Mouse (Mus musculus): ENCODE results near the gene Ppp4r2. TPM values are rescaled to one million over a fixed set of nuclear protein-coding genes. Genes with fewer than 3 reads are reported as not detected.

Ppp4r2 gene
- total RNA-seq (2015; ENCODE audit: low replicate concordance) (32.8 and 37.3 TPM in 2 replicates), total RNA-seq (2017; ENCODE audit: low replicate concordance) (56.7 and 102 TPM in 2 replicates)

DNA sequence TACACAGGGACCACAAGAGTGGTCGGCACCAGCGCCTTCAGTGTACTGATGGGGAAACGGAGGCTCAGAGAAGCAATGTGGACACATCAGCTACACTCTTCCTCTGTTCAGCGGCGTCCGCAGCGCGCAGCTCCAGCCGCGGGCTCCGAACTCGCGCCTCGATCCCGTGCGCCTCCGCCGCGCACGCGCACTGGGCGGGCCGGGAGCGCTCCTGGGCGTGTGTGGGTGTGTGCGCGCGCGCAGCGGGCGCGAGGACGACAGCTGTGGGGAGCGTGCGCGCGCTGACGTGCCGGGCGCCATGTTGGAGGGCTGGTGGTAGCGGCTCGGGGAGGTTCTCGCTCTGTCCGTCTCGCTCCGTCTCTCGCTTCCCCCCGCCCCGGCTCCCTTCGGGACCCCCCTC, at the start of gene Ppp4r2:
Ppp4r2 (plus strand) TSS at position 268 of the 400 bp plus-strand sequence.
- peak; percentile 92 for ATAC-seq (replicated peaks; ENCODE audit: low FRiP score, poor library complexity, severe bottlenecking)

DNA sequence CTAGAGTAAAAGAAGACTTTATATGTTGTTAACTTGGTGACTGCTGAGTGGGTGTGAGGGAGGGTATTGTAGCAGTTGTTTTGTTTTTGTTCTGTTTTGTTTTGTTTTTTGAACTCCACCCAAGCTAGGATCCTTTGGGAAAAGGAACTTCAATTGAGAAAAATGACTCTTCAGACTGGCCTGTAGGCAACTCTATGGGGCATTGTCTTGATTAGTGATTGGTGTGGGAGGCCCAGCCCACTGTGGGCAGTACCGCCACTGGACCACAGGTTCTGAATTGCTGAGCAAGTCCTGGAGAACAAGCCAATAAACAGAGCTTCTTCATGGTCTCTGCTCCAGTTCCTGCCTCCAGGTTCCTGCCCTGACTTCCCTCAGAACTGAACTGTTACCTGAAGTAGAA, 45.7 kb upstream of the Ppp4r2 start:
- no peak for ATAC-seq (replicated peaks; ENCODE audit: low FRiP score, poor library complexity, severe bottlenecking)

DNA sequence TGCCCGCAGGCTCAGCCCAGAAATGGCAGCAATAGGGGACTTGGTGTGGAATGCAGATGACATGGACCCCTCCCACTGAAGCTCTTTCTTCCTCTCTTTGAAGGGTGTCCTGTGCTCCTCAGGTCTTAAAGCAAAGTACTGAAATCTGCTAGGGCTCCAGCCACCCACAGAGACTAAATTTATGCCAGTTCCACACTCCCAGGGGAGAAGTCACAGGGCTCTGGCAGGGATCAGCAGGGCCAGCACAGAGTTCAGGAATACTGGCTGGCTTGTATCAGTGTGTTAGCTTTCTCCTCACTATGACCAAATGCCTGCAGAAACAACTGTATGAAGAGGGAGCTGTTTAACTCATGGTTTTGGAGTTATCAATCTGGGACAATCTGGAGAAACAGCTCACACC, 44.3 kb upstream of the Ppp4r2 start:
- ATAC-seq (replicated peaks; ENCODE audit: low FRiP score, poor library complexity, severe bottlenecking) = no peak

DNA sequence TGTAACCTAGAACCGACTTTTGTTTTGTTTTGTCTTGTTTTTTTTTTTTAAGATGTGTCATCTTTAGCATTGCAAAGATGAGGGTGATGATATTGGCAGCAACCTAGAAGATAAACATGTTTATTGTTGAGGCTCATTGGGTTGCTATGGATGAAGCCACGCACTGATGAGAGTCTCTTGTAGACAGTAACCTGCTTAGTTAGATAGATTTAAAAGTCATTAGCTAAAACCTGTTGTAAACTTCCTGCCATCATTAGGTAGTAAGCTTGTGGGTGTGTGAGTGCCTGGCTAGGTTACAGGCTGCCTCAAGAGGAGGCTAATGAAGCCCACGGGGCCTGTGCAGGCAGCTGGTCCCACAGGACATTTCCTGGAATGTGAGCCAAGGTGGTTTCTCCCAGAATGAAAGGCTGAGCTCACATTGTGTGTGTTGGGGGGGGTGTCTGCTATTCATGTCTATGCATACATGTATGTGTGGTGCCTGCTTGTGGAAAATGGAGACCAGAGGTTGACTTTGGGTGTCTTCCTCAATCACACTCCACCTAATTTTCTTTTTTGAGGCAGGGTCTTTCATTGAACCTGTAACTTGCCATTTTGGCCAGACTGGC, 41.3 kb upstream of the Ppp4r2 start:
- no peak for ATAC-seq (replicated peaks; ENCODE audit: low FRiP score, poor library complexity, severe bottlenecking)

DNA sequence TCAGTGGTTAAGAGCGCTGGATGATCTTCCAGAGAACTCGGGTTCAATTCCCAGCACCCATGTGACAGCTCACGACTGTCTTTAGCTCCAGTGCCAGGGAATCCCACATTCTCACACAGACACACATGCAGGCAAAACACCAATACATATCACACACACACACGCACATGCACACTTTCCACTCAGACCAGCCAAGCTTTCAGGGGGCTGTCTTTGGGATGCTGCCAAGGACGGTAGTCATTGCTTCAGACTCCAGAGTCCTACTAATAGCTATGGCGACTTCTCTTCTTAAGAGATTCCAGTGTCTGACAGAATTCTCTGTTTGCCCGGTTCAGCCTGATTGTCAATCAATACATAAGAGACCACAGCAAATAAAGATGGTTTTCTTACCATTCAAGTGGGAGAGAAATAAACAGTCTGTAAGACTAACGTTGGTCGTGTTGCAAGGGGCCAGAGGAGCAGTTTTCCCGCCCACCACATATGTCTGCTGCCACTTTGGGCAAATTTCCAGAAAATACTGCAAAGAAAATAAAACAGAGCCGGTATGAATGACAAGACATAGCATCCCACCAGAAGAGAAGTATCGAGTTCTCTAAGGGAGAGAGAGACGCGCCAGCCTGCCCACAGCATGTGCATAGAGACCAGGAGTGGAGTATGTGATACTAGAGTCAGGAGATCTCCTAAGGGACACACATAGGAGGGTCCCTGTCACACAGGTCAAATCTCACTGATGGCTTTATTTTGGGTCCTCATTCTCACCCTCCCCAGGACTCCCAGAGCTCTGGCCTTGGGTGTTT, 40.3 kb upstream of the Ppp4r2 start:
- ATAC-seq (replicated peaks; ENCODE audit: low FRiP score, poor library complexity, severe bottlenecking) = no peak

DNA sequence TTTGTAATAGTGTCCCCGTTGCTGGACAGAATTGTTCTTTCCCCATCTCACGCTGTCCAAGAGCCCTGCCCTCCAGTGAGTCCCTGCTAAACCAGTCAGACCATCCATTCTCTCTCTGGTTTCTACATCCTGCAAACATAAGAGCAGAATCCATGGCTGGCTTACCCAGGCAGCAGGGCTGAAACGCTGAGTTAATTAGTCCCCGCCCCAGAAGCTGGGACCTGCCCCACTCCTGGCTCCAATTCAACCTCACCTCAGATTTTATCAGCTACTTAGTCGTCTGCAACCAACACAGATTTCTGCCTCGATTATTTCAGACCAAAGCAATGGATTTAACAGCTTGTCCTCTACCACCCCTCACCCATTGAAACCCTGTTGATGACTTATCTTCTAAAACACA, 37.6 kb upstream of the Ppp4r2 start:
- ATAC-seq (replicated peaks; ENCODE audit: low FRiP score, poor library complexity, severe bottlenecking) = no peak

DNA sequence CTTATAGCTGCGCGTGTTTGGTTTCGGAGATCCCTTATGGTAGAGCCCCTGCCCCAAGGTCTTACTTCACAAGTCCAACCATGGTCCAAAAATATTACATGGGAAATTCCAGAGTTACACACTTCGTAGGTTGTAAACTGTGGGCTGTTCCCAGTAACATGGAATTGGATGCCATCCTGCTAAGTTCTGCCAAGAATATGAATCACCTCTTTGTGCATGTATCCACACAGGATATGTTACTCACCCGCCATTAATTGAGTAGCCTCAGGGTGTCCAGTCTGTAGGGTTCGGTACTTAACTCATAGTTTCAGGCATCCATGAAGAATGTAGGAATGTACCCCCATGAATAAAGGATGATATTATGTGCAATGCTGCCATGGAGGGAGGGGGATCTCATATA, 34.1 kb upstream of the Ppp4r2 start:
- no peak for ATAC-seq (replicated peaks; ENCODE audit: low FRiP score, poor library complexity, severe bottlenecking)

DNA sequence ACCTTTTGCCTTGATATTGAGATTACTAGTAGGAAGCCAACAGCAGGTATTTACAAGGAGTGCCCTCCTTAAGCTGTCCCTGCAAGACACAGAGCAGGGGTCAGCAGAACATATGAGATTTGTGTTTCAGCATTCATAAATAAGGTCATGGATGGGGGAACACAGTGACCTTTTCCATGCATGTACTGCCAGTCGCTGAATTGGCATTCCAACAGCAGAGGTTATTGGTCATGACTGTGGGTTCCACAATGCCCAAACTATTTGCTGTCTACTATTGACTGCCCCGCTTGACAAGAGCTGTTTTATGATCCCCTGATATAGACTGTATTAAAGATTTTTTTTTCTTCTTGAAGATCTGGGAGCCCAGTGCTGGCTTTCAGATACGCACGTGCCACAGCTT, 33.7 kb upstream of the Ppp4r2 start:
- ATAC-seq (replicated peaks; ENCODE audit: low FRiP score, poor library complexity, severe bottlenecking) = no peak

DNA sequence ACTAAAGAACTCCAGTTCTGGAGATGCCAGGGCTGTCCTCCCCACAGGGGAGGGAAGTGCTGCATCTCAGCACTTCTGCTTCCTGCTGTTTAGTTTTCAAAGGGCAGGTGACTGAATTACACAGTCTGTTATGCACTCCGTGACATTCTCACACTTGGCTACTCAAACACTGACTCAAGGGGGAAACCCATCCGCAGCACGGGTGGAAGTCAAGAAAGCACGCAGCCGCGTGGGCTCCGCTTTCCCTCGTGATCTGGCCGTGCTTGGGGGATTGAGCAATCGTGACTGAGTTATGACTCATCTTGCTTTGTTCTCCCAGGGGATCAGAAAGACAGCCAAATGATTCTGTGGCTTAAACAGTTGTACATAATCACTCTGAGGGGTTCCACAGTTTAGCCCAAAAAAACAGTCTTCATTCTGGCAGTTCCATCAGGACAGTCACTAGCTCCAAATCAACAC, 32.9 kb upstream of the Ppp4r2 start:
- no peak for ATAC-seq (replicated peaks; ENCODE audit: low FRiP score, poor library complexity, severe bottlenecking)

DNA sequence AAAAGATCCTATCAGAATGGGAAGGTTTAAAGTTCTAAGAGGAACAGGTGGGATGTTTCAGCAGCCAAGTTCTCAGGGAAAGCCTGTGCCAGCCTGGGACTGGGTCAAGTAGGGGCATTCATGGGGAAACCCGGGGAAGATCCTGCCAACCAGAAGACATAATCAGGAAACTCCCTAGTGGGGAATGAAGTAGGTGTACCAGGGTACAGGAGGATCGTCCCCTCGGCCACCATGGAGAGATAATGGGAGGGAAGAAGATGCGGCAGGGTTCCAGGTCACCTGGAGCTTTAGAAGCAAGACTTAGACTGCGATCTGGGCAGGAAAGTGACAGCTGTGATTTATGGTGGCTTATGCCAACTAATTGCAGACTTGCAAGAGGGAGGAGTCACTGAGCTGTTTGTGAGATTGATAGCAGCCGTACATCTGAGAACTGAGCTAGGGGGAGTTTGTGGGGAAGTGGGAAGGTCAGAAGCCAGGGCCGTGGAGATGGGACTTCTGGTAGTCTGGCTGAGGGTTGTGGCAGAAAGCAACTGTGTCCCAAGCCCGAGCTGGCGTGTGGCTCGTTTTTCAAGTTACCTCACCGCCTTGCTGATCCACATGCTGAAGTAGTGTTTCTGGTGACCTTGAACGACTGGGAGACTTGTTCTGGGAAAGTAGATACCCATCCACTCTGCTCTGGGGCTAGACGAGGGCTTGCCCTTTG, 30.9 kb upstream of the Ppp4r2 start:
- ATAC-seq (replicated peaks; ENCODE audit: low FRiP score, poor library complexity, severe bottlenecking) = no peak

DNA sequence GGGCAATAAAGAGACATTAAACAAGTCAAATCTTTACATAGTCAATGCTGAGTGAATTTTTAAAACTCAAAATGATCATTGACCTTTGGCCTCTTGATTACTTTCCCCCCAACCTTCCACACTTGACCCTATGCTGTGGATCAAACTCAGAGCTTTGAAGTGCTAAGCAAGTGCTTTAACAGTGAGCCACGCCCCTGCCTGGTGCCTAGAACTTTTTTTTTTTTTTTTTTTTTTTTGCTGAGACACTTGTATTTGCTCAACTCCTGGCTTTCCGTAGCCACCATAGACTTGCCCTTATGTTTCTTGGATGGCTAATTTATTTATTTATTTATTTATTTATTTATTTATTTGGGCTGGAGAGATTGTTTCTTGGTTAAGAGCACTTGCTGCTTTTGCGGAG, 30.2 kb upstream of the Ppp4r2 start:
- no peak for ATAC-seq (replicated peaks; ENCODE audit: low FRiP score, poor library complexity, severe bottlenecking)

DNA sequence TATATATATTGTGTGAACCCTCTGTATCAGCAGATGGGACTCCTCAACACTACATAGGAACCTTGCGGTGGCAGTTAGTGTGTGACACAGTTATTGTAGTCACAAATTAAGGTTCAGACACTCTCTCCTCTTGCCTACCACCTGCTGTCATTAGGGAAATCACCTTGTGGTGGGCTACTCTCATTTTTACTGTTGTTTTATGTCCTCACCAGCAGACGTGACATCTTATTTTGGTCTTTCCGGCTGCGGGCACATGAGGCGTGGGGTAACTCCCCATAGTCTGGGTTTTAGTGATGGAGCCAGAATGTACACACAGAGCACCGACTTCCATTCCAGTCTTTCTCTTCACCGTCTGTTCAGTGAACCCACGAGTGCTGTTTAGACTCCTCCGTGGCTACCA, 26.2 kb upstream of the Ppp4r2 start:
- no peak for ATAC-seq (replicated peaks; ENCODE audit: low FRiP score, poor library complexity, severe bottlenecking)

DNA sequence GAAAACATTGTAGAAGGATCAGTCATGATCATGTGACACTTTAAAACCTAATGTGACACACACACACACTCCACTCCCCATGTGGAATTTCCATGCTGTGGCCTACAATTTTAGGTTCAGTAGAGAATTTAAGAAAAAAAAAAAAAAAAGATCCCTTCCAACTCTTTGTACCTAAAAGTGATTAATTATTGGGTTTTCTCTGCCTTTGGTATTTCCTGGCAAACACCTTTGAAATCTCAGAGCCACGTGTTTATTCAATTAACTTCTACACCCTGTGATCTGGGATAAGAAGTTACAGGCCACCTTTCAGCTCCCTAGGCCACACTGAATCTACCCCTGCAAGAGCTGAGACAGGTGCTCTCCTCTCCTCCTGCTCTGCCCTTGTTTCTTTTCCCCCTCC, 25.7 kb upstream of the Ppp4r2 start:
- no peak for ATAC-seq (replicated peaks; ENCODE audit: low FRiP score, poor library complexity, severe bottlenecking)

DNA sequence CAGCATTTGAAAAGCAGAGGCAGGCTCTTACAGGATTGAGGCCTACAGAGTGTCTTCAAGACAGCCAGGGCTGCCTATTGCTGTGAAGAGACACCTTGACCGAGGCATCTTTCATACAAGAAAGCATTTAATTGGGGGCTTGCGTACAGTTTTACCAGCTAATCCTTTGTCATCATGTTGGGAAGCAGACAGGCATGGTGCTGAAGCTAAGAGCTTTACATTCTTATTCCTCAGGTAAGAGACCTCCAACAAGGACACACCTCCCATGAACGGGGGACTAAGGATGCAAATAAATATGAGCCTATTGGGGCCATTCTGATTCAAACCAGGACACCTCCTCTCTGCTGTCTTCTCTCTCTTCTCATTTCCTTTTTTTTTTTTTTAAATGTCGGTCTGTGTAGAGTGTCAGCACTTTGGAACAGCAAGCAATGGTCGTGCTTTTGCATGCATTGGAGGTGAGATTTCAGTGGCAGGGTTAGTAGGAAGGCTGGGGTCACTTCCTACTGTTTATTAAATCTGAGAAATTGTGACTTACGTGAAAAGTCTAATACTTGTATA, 25.1 kb upstream of the Ppp4r2 start:
- no peak for ATAC-seq (replicated peaks; ENCODE audit: low FRiP score, poor library complexity, severe bottlenecking)

DNA sequence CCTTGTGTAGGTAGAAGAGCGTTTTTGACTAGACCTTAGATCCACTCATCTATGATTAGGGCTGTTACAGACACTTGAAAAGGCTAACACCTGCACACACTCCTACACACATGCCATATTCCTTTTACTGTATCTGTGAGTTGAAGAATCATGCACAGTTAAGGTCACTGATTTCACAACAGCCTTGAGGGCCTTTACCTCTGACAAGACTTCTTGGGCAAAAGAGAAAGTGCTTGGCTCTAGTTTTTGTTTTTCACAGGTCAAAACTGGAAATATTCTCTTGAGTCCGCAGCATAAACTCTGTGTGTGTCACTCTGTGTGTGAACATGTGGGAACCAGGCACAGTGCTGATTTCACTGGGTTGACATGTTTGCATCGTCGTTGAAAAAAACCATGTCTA, 23.3 kb upstream of the Ppp4r2 start:
- no peak for ATAC-seq (replicated peaks; ENCODE audit: low FRiP score, poor library complexity, severe bottlenecking)

DNA sequence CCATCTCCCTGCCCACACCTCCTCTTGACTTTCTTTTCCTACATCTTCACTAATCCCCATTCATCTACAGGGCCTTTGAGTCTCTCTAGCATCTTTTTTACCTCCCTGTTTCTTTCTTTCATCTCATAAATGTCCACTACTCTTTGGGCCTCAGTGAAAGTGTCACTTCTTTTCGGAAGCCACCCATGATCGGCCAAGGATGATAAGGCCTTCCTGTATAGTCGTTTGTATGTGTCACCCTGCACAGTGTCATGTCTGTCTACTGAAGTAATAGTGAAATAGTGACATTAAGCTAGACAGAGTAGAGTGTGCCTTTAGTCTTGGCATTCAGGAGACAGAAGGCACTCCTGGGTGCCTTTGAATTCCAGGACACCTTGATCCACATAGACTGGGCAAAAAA, 21.7 kb upstream of the Ppp4r2 start:
- ATAC-seq (replicated peaks; ENCODE audit: low FRiP score, poor library complexity, severe bottlenecking) = no peak

DNA sequence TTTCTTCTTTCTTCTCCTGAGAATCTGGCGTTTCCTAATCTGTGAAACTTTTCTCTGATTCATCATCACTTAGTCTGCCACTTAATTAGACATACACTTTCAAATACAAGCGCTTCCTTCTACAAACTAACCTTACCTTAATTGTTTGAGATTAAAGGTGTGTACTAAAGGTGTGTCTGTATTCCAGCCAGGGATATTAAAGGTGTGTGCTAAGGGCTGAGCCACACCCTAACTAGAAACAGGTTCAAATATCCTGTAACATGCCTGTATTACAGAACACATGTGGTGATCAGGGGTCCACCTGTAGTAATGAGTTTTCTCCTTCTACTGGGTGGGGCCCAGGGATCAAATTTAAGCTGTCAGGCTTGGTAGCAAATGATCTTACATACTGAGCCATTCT, 12.1 kb upstream of the Ppp4r2 start:
- no peak for ATAC-seq (replicated peaks; ENCODE audit: low FRiP score, poor library complexity, severe bottlenecking)

DNA sequence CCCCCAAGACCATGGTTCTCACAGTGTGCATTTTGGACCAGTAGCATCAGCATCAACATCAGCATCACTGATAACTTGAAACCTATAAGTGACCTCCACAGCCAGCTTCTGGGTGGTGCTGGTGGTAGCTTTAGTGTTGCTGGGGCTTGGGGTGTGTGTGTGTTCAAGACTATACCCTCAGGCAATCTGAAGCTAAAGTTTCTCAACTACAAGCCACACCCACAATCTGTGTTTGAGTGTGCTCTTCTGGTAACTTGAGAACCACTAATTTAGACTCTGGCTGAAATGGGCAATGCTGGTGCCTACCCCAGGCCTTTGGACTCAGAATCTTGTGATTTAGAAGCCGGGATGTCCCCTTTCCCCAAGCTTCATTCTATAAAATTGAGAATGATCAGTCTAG, 10.1 kb upstream of the Ppp4r2 start:
- no peak for ATAC-seq (replicated peaks; ENCODE audit: low FRiP score, poor library complexity, severe bottlenecking)

DNA sequence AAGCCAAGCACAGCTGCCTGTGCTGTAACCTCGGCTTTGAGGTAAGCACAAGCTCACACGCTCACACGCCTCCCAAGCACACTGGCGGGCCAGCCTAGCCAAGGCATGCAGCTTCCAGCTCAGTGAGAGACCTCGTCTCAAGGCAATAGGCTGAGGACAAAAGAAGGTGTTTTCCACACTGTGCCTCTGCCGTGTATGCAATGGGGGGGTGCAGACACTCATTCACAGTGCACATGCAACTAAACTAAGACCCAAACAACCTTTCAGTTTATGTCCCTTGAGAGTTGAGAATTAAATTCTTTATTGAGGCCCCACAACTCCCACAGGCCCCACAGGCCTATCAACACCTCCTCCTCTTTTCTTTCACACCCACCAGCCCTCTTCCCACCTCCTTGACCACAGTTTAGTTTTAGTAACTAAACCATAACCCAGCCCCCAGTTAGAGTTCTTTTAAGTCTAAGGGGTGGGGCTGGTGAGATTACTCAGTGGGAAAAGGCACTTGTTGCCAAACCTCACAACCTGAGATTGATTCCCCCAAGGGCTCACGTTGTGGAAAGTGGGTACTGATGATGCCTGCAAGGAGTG, 8.9 kb upstream of the Ppp4r2 start:
- ATAC-seq (replicated peaks; ENCODE audit: low FRiP score, poor library complexity, severe bottlenecking) = no peak

DNA sequence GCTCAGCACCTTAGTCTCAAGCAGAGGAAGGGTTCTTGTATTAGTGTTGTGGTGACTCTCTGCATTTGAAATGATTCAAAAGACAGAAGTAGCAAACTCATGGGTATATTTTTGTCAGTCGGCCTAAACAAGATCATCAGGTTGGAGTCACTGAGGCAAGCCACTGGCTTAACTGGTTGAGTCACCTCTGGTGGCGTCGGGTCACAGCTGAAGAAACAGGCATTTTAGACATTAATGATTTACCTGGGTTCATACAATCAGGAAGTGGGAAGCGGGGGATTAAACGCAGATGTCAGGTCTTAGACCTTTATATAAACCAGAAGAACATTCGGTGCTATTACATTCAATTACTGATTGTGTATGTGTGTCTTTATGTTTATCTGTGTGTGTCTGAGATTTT, 7.4 kb upstream of the Ppp4r2 start:
- ATAC-seq (replicated peaks; ENCODE audit: low FRiP score, poor library complexity, severe bottlenecking) = no peak

All from erythroid progenitor cell, adult 5-6 weeks (primary cell).